ENCODE assay signal across 32 mouse cellular contexts in the genomic region with DNA sequence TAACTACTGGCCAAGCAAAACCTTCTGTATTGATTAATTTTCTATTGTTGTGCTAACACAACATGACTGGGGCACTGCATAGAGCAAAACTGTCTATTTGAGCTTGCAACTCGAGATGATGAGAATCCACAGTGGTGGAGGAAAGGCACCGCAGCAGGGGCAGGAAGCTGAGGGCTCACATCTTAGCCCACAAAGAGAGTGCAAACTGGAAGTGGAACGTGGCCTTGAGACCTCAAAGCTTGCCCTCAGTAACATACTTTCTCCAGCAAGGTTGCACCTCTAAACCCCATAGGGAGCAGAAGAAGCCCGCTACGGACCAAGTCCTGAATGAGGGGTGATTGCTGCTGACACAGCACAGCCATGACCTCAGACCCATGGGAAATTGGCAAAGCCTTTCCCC. TPM values are rescaled to one million over a fixed set of nuclear protein-coding genes. Genes with fewer than 3 reads are reported as not detected.
A peak's percentile ranks its signal among the peaks of the same experiment; 100 is the strongest.
DNase-seq lines count a peak whose midpoint lies in the region; ATAC-seq and TF ChIP-seq lines count a peak whose summit lies in the region.
"Had no signal": no experiment of that assay in that cellular context is flagged by ENCODE, and none has a peak within 500 bp of the region (broad histone marks: within the 10 kb centered on the region; RNA-seq: fewer than 3 reads in every experiment).

No protein-coding gene starts in this region.

- DNase-seq in thymus, adult 2 months, result no peak
- no peak for DNase-seq in thymus, adult 18-20 months
- DNase-seq in thymus, postnatal 4 days, result peak; percentile 34
- DNase-seq in heart, postnatal 36 days, result no peak
- DNase-seq in spleen, postnatal 14 days (ENCODE audit: low spot score in 2 of 2), result no peak
- DNase-seq: adrenal gland, adult 8-10 months; adrenal gland, postnatal 25 days; cerebellum, adult 11-12 months; cerebellum, adult 8-10 months; cerebellum, postnatal 10 days; cerebellum, postnatal 36 days; gastrocnemius, adult 2 months; gastrocnemius, postnatal 25 days; heart, adult 11 months had no signal

- no peak for TF ChIP-seq CTCF in thymus, adult 2 months (IDR thresholded peaks at IDR 0.05; ENCODE audit: borderline replicate concordance, control insufficient read depth, extremely low read depth, insufficient read depth, low read length, poor library complexity)

- peaks cover 8% of the 10 kb centered on the region for H3K4me1 ChIP-seq in thymus, adult 2 months (replicated peaks; ENCODE audit: control insufficient read depth, insufficient read depth, low read length)
- H3K4me1 ChIP-seq: forebrain, embryonic 13.5 days; hindbrain, embryonic 15.5 days had no signal

- H3K36me3 ChIP-seq in thymus, adult 2 months (ENCODE audit: control insufficient read depth, insufficient read depth, low read length), result no peaks in the 10 kb centered on the region
- H3K36me3 ChIP-seq: forebrain, embryonic 10.5 days; hindbrain, embryonic 15.5 days had no signal

- WGBS in thymus, adult 2 months, result 6% methylated on average over 5 of the region's 5 CpGs

- no peaks in the 10 kb centered on the region for H3K27me3 ChIP-seq in thymus, adult 2 months (ENCODE audit: control insufficient read depth, insufficient read depth, low read length)
- H3K27me3 ChIP-seq: forebrain, embryonic 13.5 days; hindbrain, embryonic 15.5 days had no signal

- peak; percentile 20; the same call in 1 of the 2 replicates for ATAC-seq in common myeloid progenitor, adult 5-6 weeks (replicated peaks; ENCODE audit: low read depth, poor library complexity, severe bottlenecking)
- peak; percentile 27 to 28; a peak in 2 of 4 replicates for ATAC-seq in hematopoietic stem cell, adult 5-6 weeks (replicated peaks in 1 of 2; ENCODE audit: insufficient read depth in 1 of 2, low FRiP score in 2 of 2, low TSS enrichment in 1 of 2, low read depth in 1 of 2, poor library complexity in 2 of 2, severe bottlenecking in 2 of 2)
- ATAC-seq: activated CD4-positive, CD25-positive, alpha-beta regulatory T cell, adult 4 months; forebrain, embryonic 13.5 days; forebrain, embryonic 16.5 days had no signal

- H3K27ac ChIP-seq in thymus, adult 2 months (ENCODE audit: control insufficient read depth, insufficient read depth, low read length), result 0 out of 2 replicates have a peak overlapping the region, but pooled peaks have one; percentile 14
- H3K27ac ChIP-seq: forebrain, embryonic 10.5 days; forebrain, embryonic 13.5 days; gastrocnemius, adult 2 months; hindbrain, embryonic 15.5 days had no signal

- TF ChIP-seq POLR2A in thymus, adult 2 months (IDR thresholded peaks at IDR 0.05; ENCODE audit: control insufficient read depth, extremely low read depth, insufficient read depth, low read length, poor library complexity), result no peak

- intact Hi-C loops in heart, postnatal 36 days (cut with DNase I), result no loop called here

- no peak overlapping the region for H3K4me3 ChIP-seq in thymus, adult 2 months (ENCODE audit: control insufficient read depth, insufficient read depth, low read length)
- H3K4me3 ChIP-seq: forebrain, embryonic 10.5 days; forebrain, embryonic 13.5 days; gastrocnemius, adult 2 months; hindbrain, embryonic 15.5 days had no signal

RNA-seq across cellular contexts. Expression of a gene that starts 4.7 kb away (rescaled TPM):
- polyA plus RNA-seq in thymus, adult 2 months (2012; rRNA removed), result 0.16 and 0.27 TPM in 2 replicates
- 0.46 TPM in 1 of 2 replicates, not detected in the other for total RNA-seq in common myeloid progenitor, adult 5-6 weeks (2017)
- total RNA-seq in hematopoietic stem cell, adult 5-6 weeks (2017), result not detected in 2 replicates
- not detected for total RNA-seq in heart, postnatal 36 days (2021)
- total RNA-seq: ES-E14; gastrocnemius, adult 2 months; gastrocnemius, postnatal 25 days; heart, adult 8-10 months; heart, postnatal 25 days had no signal
- polyA plus RNA-seq: activated CD4-positive, CD25-positive, alpha-beta regulatory T cell, adult 4 months; brain, embryonic 14.5 days; embryonic facial prominence, embryonic 11.5 days; forebrain, embryonic 10.5 days; forebrain, embryonic 13.5 days; forebrain, embryonic 16.5 days; heart, embryonic 11.5 days; heart, embryonic 14.5 days; heart, postnatal 0 days; hindbrain, embryonic 11.5 days; hindbrain, embryonic 15.5 days had no signal

RNA-seq across cellular contexts. Expression of a gene that starts 23.8 kb away (rescaled TPM):
- polyA plus RNA-seq in thymus, adult 2 months (2012; rRNA removed), result not detected in 2 replicates
- total RNA-seq in common myeloid progenitor, adult 5-6 weeks (2017), result not detected in 2 replicates
- not detected in 2 replicates for total RNA-seq in hematopoietic stem cell, adult 5-6 weeks (2017)
- not detected for total RNA-seq in heart, postnatal 36 days (2021)
- total RNA-seq: adrenal gland, adult 8-10 months; adrenal gland, postnatal 25 days; gastrocnemius, adult 2 months; gastrocnemius, postnatal 25 days; heart, adult 8-10 months; heart, postnatal 25 days had no signal
- polyA plus RNA-seq: activated CD4-positive, CD25-positive, alpha-beta regulatory T cell, adult 4 months; brain, embryonic 14.5 days; embryonic facial prominence, embryonic 11.5 days; embryonic facial prominence, embryonic 14.5 days; forebrain, embryonic 10.5 days; forebrain, embryonic 13.5 days; forebrain, embryonic 16.5 days; heart, embryonic 11.5 days; heart, embryonic 14.5 days; heart, postnatal 0 days; hindbrain, embryonic 11.5 days; hindbrain, embryonic 15.5 days; intestine, embryonic 14.5 days had no signal

RNA-seq across cellular contexts. Expression of a gene that starts 24.1 kb away (rescaled TPM):
- polyA plus RNA-seq in thymus, adult 2 months (2012; rRNA removed), result not detected in 2 replicates
- total RNA-seq in common myeloid progenitor, adult 5-6 weeks (2017), result not detected in 2 replicates
- total RNA-seq in hematopoietic stem cell, adult 5-6 weeks (2017), result not detected in 2 replicates
- not detected for total RNA-seq in heart, postnatal 36 days (2021)
- total RNA-seq: adrenal gland, adult 8-10 months; adrenal gland, postnatal 25 days; gastrocnemius, adult 2 months; gastrocnemius, postnatal 25 days; heart, adult 8-10 months; heart, postnatal 25 days had no signal
- polyA plus RNA-seq: activated CD4-positive, CD25-positive, alpha-beta regulatory T cell, adult 4 months; brain, embryonic 14.5 days; embryonic facial prominence, embryonic 11.5 days; embryonic facial prominence, embryonic 14.5 days; forebrain, embryonic 10.5 days; forebrain, embryonic 13.5 days; forebrain, embryonic 16.5 days; heart, embryonic 11.5 days; heart, embryonic 14.5 days; heart, postnatal 0 days; hindbrain, embryonic 11.5 days; hindbrain, embryonic 15.5 days; intestine, embryonic 14.5 days had no signal

RNA-seq across cellular contexts. Expression of a gene that starts 42.6 kb away (rescaled TPM):
- 0.11 and 0.13 TPM in 2 replicates for polyA plus RNA-seq in thymus, adult 2 months (2012; rRNA removed)
- not detected in 2 replicates for total RNA-seq in common myeloid progenitor, adult 5-6 weeks (2017)
- not detected in 2 replicates for total RNA-seq in hematopoietic stem cell, adult 5-6 weeks (2017)
- not detected for total RNA-seq in heart, postnatal 36 days (2021)
- total RNA-seq: adrenal gland, adult 8-10 months; adrenal gland, postnatal 25 days; ES-E14; gastrocnemius, adult 2 months; gastrocnemius, postnatal 25 days; heart, adult 8-10 months; heart, postnatal 25 days had no signal
- polyA plus RNA-seq: activated CD4-positive, CD25-positive, alpha-beta regulatory T cell, adult 4 months; brain, embryonic 14.5 days; embryonic facial prominence, embryonic 11.5 days; embryonic facial prominence, embryonic 14.5 days; forebrain, embryonic 10.5 days; forebrain, embryonic 13.5 days; forebrain, embryonic 16.5 days; heart, embryonic 11.5 days; heart, embryonic 14.5 days; heart, postnatal 0 days; hindbrain, embryonic 11.5 days; hindbrain, embryonic 15.5 days had no signal
